Mouse (Mus musculus): ENCODE measurements at regions not wholly inside any gene's neighbourhood (a gene's known extent, or its start where the extent isn't known, plus 50 kb on each side); places are given as distances from the start of the nearest gene placed in this dataset.

- DNase-seq (ENCODE audit: low spot score in 2 of 2) = no peak
Measured at GRCm38 (mm10) chr3:104712711-104713110, 68.1 kb upstream of the Ppm1j start.

GRCm38 (mm10) chr3:104713836-104714631 is 66.8 kb upstream of the Ppm1j start:
- peak; percentile 55 to 57 for DNase-seq (ENCODE audit: low spot score in 2 of 2)

GRCm38 (mm10) chr3:104714679-104715326 is 66.1 kb upstream of the Ppm1j start:
- DNase-seq (ENCODE audit: low spot score in 2 of 2) = no peak
